11 mouse cellular contexts compared by ENCODE assay signal in the genomic region with DNA sequence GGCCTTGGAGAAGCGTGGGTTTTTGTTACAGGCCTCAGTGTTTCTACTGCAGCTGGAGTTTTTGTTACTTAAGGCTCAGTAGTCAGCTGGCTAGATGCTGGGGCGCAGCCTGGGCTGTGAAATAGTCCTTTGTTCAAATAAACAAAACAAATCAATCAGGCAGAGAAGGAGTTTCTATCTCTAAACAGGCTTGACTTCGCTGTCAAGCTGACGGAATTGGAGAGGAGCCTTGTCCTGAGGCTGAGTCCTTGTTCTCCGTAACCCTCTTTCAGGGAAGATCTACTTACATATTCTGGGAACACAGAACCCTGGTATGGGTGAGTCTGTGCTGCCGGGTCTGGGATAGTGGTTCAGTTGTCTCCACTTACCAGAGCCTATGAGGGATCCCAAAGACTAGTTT. TPM values are rescaled to one million over a fixed set of nuclear protein-coding genes. Genes with fewer than 3 reads are reported as not detected.
A peak's percentile ranks its signal among the peaks of the same experiment; 100 is the strongest.
DNase-seq lines count a peak whose midpoint lies in the region; ATAC-seq and TF ChIP-seq lines count a peak whose summit lies in the region.
"Had no signal": no experiment of that assay in that cellular context is flagged by ENCODE, and none has a peak within 500 bp of the region (broad histone marks: within the 10 kb centered on the region; RNA-seq: fewer than 3 reads in every experiment).

No protein-coding gene starts in this region.

- no peak for TF ChIP-seq POLR2A in ES-Bruce4 (IDR thresholded peaks at IDR 0.05; ENCODE audit: insufficient read depth, low read length)
- TF ChIP-seq POLR2A in kidney, adult 2 months (IDR thresholded peaks at IDR 0.05; ENCODE audit: low read depth, low read length) = no peak

- H3K4me2 ChIP-seq in hindbrain, embryonic 15.5 days = no peak overlapping the region
- H3K4me2 ChIP-seq: embryonic facial prominence, embryonic 15.5 days had no signal

- peak; percentile 5 to 8 for DNase-seq in frontal cortex, postnatal 36 days (ENCODE audit: low spot score in 2 of 2)
- DNase-seq in frontal cortex, postnatal 10 days (ENCODE audit: low spot score in 2 of 2) = no peak
- peak; percentile 30 for DNase-seq in embryo, embryonic 11 days
- DNase-seq in kidney, adult 2 months = no peak
- DNase-seq in ovary, adult 18-20 months (ENCODE audit: low spot score) = no peak
- no peak for DNase-seq in kidney, postnatal 25 days
- DNase-seq: heart, adult 18-20 months had no signal

- peaks cover 4% of the 10 kb centered on the region for H3K4me1 ChIP-seq in ES-Bruce4 (ENCODE audit: control insufficient read depth, insufficient read depth, low read length)
- H3K4me1 ChIP-seq in hindbrain, embryonic 15.5 days (replicated peaks) = no peaks in the 10 kb centered on the region
- peaks cover 22% of the 10 kb centered on the region for H3K4me1 ChIP-seq in kidney, adult 2 months (ENCODE audit: control insufficient read depth, insufficient read depth, low read length)

- no peaks in the 10 kb centered on the region for H3K36me3 ChIP-seq in ES-Bruce4 (ENCODE audit: control insufficient read depth, insufficient read depth, low read length, poor library complexity, severe bottlenecking)
- no peaks in the 10 kb centered on the region for H3K36me3 ChIP-seq in hindbrain, embryonic 15.5 days
- H3K36me3 ChIP-seq in kidney, adult 2 months (ENCODE audit: control insufficient read depth, insufficient read depth, low read length) = no peaks in the 10 kb centered on the region
- H3K36me3 ChIP-seq: embryonic facial prominence, embryonic 15.5 days had no signal

- no peaks in the 10 kb centered on the region for H3K27me3 ChIP-seq in ES-Bruce4 (ENCODE audit: control insufficient read depth, insufficient read depth, low read length, poor library complexity, severe bottlenecking)
- no peaks in the 10 kb centered on the region for H3K27me3 ChIP-seq in hindbrain, embryonic 15.5 days
- no peaks in the 10 kb centered on the region for H3K27me3 ChIP-seq in kidney, adult 2 months (replicated peaks; ENCODE audit: control insufficient read depth, insufficient read depth, low read length)
- H3K27me3 ChIP-seq: embryonic facial prominence, embryonic 15.5 days had no signal

- no peaks in the 10 kb centered on the region for H3K9me3 ChIP-seq in ES-Bruce4 (replicated peaks; ENCODE audit: control insufficient read depth, insufficient read depth, low read length, poor library complexity, severe bottlenecking)
- H3K9me3 ChIP-seq in hindbrain, embryonic 15.5 days = no peaks in the 10 kb centered on the region
- H3K9me3 ChIP-seq: embryonic facial prominence, embryonic 15.5 days had no signal

- no peak overlapping the region for H3K9ac ChIP-seq in ES-Bruce4 (ENCODE audit: low read depth, poor library complexity, severe bottlenecking)
- no peak overlapping the region for H3K9ac ChIP-seq in hindbrain, embryonic 15.5 days
- H3K9ac ChIP-seq: embryonic facial prominence, embryonic 15.5 days; liver, embryonic 14.5 days had no signal

- 21% methylated on average over 6 of the region's 6 CpGs for WGBS in hindbrain, embryonic 15.5 days
- WGBS in kidney, adult 2 months = 85% methylated on average over 6 of the region's 6 CpGs

- peak; percentile 69 for ATAC-seq in hindbrain, embryonic 15.5 days (ENCODE audit: low FRiP score, low read depth)

- TF ChIP-seq CTCF in ES-Bruce4 (IDR thresholded peaks at IDR 0.05; ENCODE audit: low read depth, low read length) = no peak
- TF ChIP-seq CTCF in kidney, adult 2 months (conservative IDR thresholded peaks at IDR 0.05; ENCODE audit: insufficient read depth, insufficient read length, low read depth, low read length) = no peak

- no peak overlapping the region for H3K4me3 ChIP-seq in ES-Bruce4 (ENCODE audit: low read depth, low read length)
- no peak overlapping the region for H3K4me3 ChIP-seq in hindbrain, embryonic 15.5 days
- H3K4me3 ChIP-seq in kidney, adult 2 months (ENCODE audit: insufficient read depth, low read depth, low read length) = no peak overlapping the region
- H3K4me3 ChIP-seq: embryonic facial prominence, embryonic 15.5 days had no signal

- TF ChIP-seq EP300 in ES-Bruce4 (IDR thresholded peaks at IDR 0.05; ENCODE audit: insufficient read depth, low read depth, low read length) = no peak

- peak overlapping the region; percentile 43 for H3K27ac ChIP-seq in ES-Bruce4 (ENCODE audit: insufficient read depth, low read length)
- no peak overlapping the region for H3K27ac ChIP-seq in hindbrain, embryonic 15.5 days (replicated peaks)
- H3K27ac ChIP-seq in kidney, adult 2 months (ENCODE audit: insufficient read depth, low read depth, low read length) = no peak overlapping the region
- H3K27ac ChIP-seq: embryonic facial prominence, embryonic 15.5 days; liver, embryonic 14.5 days had no signal

RNA-seq across cellular contexts. Expression of a gene that starts 48.6 kb away (rescaled TPM):
- 8.9 and 13.1 TPM in 2 replicates for polyA plus RNA-seq in ES-Bruce4 (2011; ENCODE audit: insufficient read depth, insufficient read length, low read depth, missing spikeins)
- 1.9 and 2.4 TPM in 2 replicates for polyA plus RNA-seq in hindbrain, embryonic 15.5 days (2015; fragmentation: Nextera tagmentation; extraction: Ambion mirVana)
- polyA plus RNA-seq in kidney, adult 2 months (2012; rRNA removed) = 22.3 and 30.0 TPM in 2 replicates

Comparison
In these comparisons a context has a peak if more than half of its experiments do, and no peak if none do; other contexts are left out.
1. DNase-seq: peak in frontal cortex, postnatal 36 days (2 of 2) and embryo, embryonic 11 days (single experiment); none in frontal cortex, postnatal 10 days (0 of 2), kidney, adult 2 months (single experiment), ovary, adult 18-20 months (single experiment) and kidney, postnatal 25 days (0 of 2).